Mouse (Mus musculus) lung, embryonic 14.5 days (tissue): ENCODE results near the gene H2-K1. TPM values are rescaled to one million over a fixed set of nuclear protein-coding genes. Genes with fewer than 3 reads are reported as not detected.
"Not testable (repeated sequence)": the region's sequence is repeated elsewhere in the genome, so short reads cannot be mapped to it uniquely, and the experiment has no call there.

Experiments used
- ATAC-seq: fragments of 200-750 bp; cut with Nextera tagmentation; 2 replicates; pipeline ENCODE4 v1.8.0; 2017; ENCODE audit warnings: mild to moderate bottlenecking, moderate TSS enrichment, moderate library complexity; ENCODE audit not compliant: insufficient read depth
- DNase-seq: peaks from one replicate; pipeline ENCODE4 v3.0.0-alpha.2; 2015
- H3K27ac ChIP-seq: fragments of 300-500 bp; sonication (generic); 2 replicates; pipeline ENCODE4 v1.5.1; 2014; ENCODE audit warnings: low read depth, mild to moderate bottlenecking, moderate library complexity
- H3K27me3 ChIP-seq: fragments of 300-500 bp; sonication (generic); 2 replicates; pipeline ENCODE4 v1.6.1; 2014; ENCODE audit warnings: low read length, control low read depth; ENCODE audit not compliant: insufficient read depth
- H3K36me3 ChIP-seq: fragments of 300-500 bp; sonication (generic); 2 replicates; pipeline ENCODE4 v1.6.1; 2014; ENCODE audit warnings: control low read depth; ENCODE audit not compliant: insufficient read depth
- H3K4me1 ChIP-seq: fragments of 300-500 bp; sonication (generic); 2 replicates; pipeline ENCODE4 v1.6.1; 2014; ENCODE audit warnings: antibody characterized with exemption, control low read depth; ENCODE audit not compliant: insufficient read depth
- H3K4me2 ChIP-seq: fragments of 300-500 bp; sonication (generic); 2 replicates; pipeline ENCODE4 v1.6.1; 2014; ENCODE audit warnings: mild to moderate bottlenecking
- H3K4me3 ChIP-seq: fragments of 300-500 bp; sonication (generic); 2 replicates; pipeline ENCODE4 v1.5.1; 2014; ENCODE audit warnings: low read depth, low read length
- H3K9ac ChIP-seq: fragments of 300-500 bp; sonication (generic); 2 replicates; pipeline ENCODE4 v1.6.1; 2014
- H3K9me3 ChIP-seq: fragments of 300-500 bp; sonication (generic); 2 replicates; pipeline ENCODE4 v1.6.1; 2016; ENCODE audit warnings: low read depth, low read length, control low read depth
- CTCF ChIP-seq: IDR thresholded peaks from 2 replicates; pipeline ENCODE4 v1.5.1; 2016; ENCODE audit warnings: antibody characterized with exemption, low read depth
- WGBS: fragments of 180-500 bp; shearing (Covaris S2); extraction: QIAGEN DNeasy Blood & Tissue Kit; methylation state at CpG from one replicate; pipeline ENCODE4 v1.1.7; 2014; 5-methylcytosine and 5-hydroxymethylcytosine counted together
- polyA plus RNA-seq: library from polyadenylated mRNA; unstranded; fragments of >200 nt; fragmentation: Nextera tagmentation; extraction: Ambion mirVana; gene quantifications from 2 replicates; pipeline ENCODE4 v1.2.1, GENCODE M21; 2014

The H2-K1 gene
- polyA plus RNA-seq, 1 experiment from 2014 or later = 24.4 TPM

DNA sequence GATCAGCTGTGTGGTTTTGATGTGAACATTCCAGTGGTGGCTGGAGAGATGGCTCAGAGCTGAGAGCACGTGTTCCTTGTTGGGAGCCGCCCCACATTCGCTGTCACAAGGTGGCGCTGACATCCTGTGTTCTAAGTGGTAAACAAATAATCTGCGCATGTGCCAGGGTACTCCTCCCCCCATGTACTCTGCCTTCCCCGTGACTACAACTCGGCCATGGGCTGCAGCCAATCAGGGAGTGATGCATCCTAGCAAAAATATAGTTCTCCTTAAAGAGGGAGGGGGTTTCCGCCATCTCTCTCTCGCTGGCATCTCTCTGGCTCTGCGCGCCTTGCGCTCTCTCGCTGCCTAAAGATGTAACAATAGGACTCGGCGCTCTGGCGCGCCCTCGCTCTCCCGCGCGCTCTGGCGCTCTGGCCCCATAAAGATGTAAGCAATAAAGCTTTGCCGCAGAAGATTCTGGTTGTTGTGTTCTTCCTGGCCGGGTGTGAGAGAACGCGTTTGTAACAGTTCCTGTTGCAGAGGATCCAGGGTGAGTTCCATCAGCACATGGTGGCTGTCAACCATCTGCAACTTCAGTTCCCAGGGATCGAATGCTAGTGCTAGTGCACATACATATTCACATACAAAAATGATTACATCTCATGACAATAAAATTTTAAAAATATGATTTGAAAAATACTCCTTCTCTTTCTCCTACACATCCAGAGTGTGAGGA lies 18.8 kb downstream of the H2-K1 start:
- peak overlapping the region; percentile 52 for H3K9ac ChIP-seq
- H3K4me3 ChIP-seq = peak overlapping the region; percentile 44
- peak; percentile 92 for ATAC-seq
- H3K27me3 ChIP-seq = peaks cover 42% of the 10 kb centered on the region
- peak; percentile 55 for TF ChIP-seq CTCF
- under 1% methylated on average over 27 of the region's 27 CpGs for WGBS
- not testable (repeated sequence) for H3K4me1 ChIP-seq, H3K36me3 ChIP-seq, H3K9me3 ChIP-seq
- H3K27ac ChIP-seq = peak overlapping the region; percentile 79; the same call in 1 of the 2 replicates
- peak overlapping the region; percentile 64 for H3K4me2 ChIP-seq
- peak; percentile 98 for DNase-seq

DNA sequence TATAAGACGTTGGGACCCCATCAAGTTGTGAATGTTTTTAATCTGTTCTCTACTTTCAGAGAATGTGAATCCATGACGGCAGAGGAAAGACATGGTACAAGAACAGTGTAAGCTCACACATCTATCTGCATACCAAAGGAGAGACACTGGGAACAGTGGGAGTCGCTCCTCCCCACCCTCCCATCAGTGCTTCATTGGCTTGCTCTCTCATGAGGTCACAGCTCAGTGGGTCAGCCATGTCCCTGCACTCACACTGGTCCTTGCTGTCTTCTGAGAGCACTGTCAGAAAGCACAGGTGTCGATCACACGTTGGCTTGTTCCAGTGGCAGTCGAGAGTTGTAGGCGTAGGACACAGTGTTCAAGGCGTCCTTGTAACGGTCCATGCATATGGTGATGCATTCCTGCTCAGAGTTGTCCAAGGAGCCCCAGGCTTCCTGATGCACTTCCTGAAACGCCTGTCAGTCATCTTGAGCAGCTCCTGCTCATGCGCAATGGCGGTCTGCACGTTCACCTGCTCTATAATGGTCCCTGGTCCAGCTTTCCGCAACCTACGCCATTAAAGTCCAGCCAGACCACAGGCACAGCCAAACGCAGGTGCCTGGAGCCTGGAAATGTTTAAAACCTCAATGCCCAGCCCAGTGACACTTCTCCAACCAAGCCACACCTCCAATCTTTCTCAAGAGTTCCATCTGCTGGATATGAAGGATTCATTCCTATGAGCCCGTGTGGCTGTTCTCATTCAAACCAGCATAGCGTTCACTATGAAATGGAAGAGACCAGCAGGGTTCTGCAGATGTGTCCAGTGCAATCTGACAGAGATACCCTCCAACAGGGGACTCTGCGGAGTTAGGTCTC lies 19.7 kb downstream of the H2-K1 start:
- peaks cover 42% of the 10 kb centered on the region for H3K27me3 ChIP-seq
- peaks cover 5% of the 10 kb centered on the region; the same call in 1 of the 2 replicates for H3K4me1 ChIP-seq
- TF ChIP-seq CTCF = 0 out of 2 replicates have a peak, but pooled peaks have one; percentile 7
- 0 out of 2 replicates have a peak overlapping the region, but pooled peaks have one; percentile 44 for H3K4me3 ChIP-seq
- WGBS = 70% methylated on average over 19 of the region's 19 CpGs
- DNase-seq = no peak
- H3K9ac ChIP-seq = no peak overlapping the region
- no peaks in the 10 kb centered on the region for H3K36me3 ChIP-seq
- no peaks in the 10 kb centered on the region for H3K9me3 ChIP-seq
- peak overlapping the region; percentile 18; the same call in 1 of the 2 replicates for H3K27ac ChIP-seq
- peak; percentile 4; the same call in 1 of the 2 replicates for ATAC-seq
- peak overlapping the region; percentile 64 for H3K4me2 ChIP-seq

DNA sequence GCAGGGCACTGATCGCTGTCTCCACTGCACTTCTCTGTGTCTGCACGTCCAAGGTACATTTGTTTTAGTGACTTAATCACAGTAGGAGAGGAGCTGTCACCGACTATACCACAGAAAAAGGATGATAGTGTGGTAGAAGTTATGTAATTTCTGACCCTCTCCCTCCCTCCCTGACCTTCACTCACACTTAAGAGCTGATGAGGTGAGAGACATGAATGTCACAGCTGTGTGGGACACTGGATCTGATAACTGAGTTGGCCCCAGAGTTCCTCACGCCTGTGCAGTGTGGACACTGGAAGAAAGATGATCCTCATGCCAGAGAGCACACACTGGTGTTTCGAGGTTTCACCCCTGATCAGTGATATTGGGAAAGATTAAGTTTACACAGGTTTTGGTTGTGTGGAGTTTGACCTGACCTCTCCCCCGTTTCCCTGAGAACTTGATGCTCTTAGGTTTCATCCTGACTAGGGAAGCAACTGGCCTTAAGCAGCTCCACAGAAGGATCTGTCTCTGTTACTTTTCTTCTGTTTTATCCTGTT lies 20.6 kb downstream of the H2-K1 start:
- no peak overlapping the region for H3K4me3 ChIP-seq
- no peak overlapping the region for H3K4me2 ChIP-seq
- DNase-seq (peak; percentile 32), ATAC-seq (no peak)
- H3K27ac ChIP-seq = no peak overlapping the region
- H3K9me3 ChIP-seq = no peaks in the 10 kb centered on the region
- peaks cover 5% of the 10 kb centered on the region; the same call in 1 of the 2 replicates for H3K4me1 ChIP-seq
- no peak for TF ChIP-seq CTCF
- no peaks in the 10 kb centered on the region for H3K36me3 ChIP-seq
- H3K27me3 ChIP-seq = peaks cover 42% of the 10 kb centered on the region
- H3K9ac ChIP-seq = no peak overlapping the region
- 37% methylated on average over 6 of the region's 6 CpGs for WGBS

DNA sequence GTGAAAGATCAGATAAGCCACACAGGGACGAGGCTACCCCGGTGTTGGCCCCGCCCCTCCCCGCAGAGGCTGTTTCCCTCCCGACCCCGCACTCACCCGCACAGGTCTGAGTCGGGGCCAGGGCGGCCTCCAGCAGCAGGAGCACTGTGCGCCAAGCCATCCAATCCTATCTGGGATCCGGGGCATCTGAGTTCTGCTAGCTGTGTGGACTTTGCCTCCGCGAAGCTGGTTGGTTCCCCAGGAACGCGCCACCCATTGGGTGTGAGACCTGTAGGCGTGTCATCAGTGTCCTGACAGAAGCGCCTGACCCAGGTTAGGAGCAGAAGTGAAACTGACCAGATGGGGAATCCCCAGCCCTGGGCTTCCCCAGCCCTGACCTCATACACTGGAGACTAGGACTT lies 21.5 kb downstream of the H2-K1 start:
- TF ChIP-seq CTCF = no peak
- Histone ChIP-seq H3K27me3 (peaks cover 42% of the 10 kb centered on the region), H3K9ac (no peak overlapping the region), H3K4me2 (peak overlapping the region; percentile 59), H3K9me3 (no peaks in the 10 kb centered on the region), H3K4me3 (peak overlapping the region; percentile 32), H3K36me3 (no peaks in the 10 kb centered on the region), H3K27ac (no peak overlapping the region), H3K4me1 (peaks cover 5% of the 10 kb centered on the region; the same call in 1 of the 2 replicates)
- peak; percentile 60 for DNase-seq
- ATAC-seq = peak; percentile 13; the same call in 1 of the 2 replicates
- under 1% methylated on average over 17 of the region's 17 CpGs for WGBS

DNA sequence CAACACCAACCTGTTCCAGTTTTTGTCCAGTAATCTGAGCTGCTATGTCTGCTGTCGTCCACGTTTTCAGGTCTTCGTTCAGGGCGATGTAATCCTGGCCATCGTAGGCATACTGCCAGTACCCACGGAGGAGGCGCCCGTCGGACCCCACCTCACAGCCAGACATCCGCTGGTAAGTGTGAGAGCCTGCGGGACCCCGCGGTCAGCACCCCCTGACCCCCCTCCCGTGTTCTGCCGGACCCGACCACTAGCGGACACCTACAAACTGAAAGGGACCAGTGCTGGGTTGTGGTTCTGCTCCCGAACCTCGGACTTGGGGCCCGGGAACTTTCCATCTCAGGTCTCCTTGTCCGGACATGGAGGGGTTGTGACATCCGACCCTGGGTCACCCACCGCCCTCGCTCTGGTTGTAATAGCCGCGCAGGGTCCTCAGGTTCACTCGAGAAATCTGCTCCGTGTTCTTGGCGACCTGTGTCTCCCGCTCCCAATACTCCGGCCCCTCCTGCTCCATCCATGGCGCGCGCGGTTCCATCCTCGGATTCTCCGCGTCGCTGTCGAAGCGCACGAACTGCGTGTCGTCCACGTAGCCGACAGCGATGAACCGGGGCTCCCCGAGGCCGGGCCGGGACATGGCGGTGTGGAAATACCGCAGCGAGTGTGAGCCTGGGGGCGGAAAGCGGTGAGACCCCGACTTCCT lies 22.1 kb downstream of the H2-K1 start:
- Histone ChIP-seq H3K27ac (no peak overlapping the region), H3K9ac (no peak overlapping the region), H3K27me3 (peaks cover 42% of the 10 kb centered on the region), H3K4me1 (peaks cover 5% of the 10 kb centered on the region; the same call in 1 of the 2 replicates), H3K4me3 (peak overlapping the region; percentile 32), H3K4me2 (peak overlapping the region; percentile 59), H3K9me3 (no peaks in the 10 kb centered on the region), H3K36me3 (no peaks in the 10 kb centered on the region)
- DNase-seq = no peak
- no peak for ATAC-seq
- WGBS = 2% methylated on average over 56 of the region's 57 CpGs
- TF ChIP-seq CTCF = no peak

DNA sequence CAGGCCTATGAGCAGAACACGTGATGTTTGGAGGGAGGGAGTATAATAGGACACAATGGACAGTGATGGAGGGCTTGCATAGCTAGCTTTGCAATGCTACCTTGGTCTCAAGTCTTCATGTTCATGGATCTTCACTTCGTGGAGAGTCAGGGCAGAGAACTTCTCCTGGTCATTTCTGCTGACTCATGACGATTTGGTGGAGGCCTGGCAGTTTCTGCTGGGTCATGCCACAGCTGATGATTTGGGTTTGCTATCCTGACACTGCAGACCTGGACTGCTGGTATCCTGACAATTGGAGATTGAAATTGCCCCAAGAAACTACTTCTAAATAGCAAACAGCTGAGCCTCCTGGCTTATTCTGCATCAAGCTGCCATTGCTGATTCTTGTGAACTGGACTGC lies 26.6 kb downstream of the H2-K1 start:
- Histone ChIP-seq H3K4me1 (no peaks in the 10 kb centered on the region), H3K4me3 (no peak overlapping the region), H3K9me3 (no peaks in the 10 kb centered on the region), H3K27me3 (peaks cover 21% of the 10 kb centered on the region), H3K4me2 (no peak overlapping the region), H3K36me3 (no peaks in the 10 kb centered on the region), H3K9ac (no peak overlapping the region), H3K27ac (no peak overlapping the region)
- DNase-seq (no peak), ATAC-seq (no peak)
- no peak for TF ChIP-seq CTCF
- 57% methylated on average over 3 of the region's 3 CpGs for WGBS
